Mouse (Mus musculus) stomach, embryonic 16.5 days (tissue): ENCODE data around the gene Rad51c. TPM values are rescaled to one million over a fixed set of nuclear protein-coding genes. Genes with fewer than 3 reads are reported as not detected.
A peak's percentile ranks its signal among the peaks of the same experiment; 100 is the strongest.
"Not testable (repeated sequence)": the region's sequence is repeated elsewhere in the genome, so short reads cannot be mapped to it uniquely, and the experiment has no call there.

Source experiments
- ATAC-seq: fragments of 200-750 bp; cut with Nextera tagmentation; 2 replicates; pipeline ENCODE4 v1.8.0; 2017; ENCODE audit warnings: moderate number of reproducible peaks, moderate TSS enrichment; ENCODE audit not compliant: insufficient read depth, low FRiP score
- H3K27ac ChIP-seq: fragments of 300-500 bp; sonication (generic); 2 replicates; pipeline ENCODE4 v1.5.1; 2014; ENCODE audit warnings: low read length
- H3K27me3 ChIP-seq: fragments of 300-500 bp; sonication (generic); 2 replicates; pipeline ENCODE4 v1.6.1; 2014; ENCODE audit warnings: low read length, control low read depth, mixed read lengths; ENCODE audit not compliant: control insufficient read depth, insufficient read depth
- H3K36me3 ChIP-seq: fragments of 300-500 bp; sonication (generic); 2 replicates; pipeline ENCODE4 v1.6.1; 2014; ENCODE audit warnings: low read length; ENCODE audit not compliant: control insufficient read depth, insufficient read depth
- H3K4me1 ChIP-seq: fragments of 300-500 bp; sonication (generic); 2 replicates; pipeline ENCODE4 v1.6.1; 2014; ENCODE audit warnings: low read length, control low read depth, mixed read lengths; ENCODE audit not compliant: control insufficient read depth, insufficient read depth
- H3K4me2 ChIP-seq: fragments of 300-500 bp; sonication (generic); 2 replicates; pipeline ENCODE4 v1.6.1; 2014; ENCODE audit warnings: low read depth, low read length, mixed read lengths
- H3K4me3 ChIP-seq: fragments of 300-500 bp; sonication (generic); replicated peaks from 2 replicates; pipeline ENCODE4 v1.5.1; 2014; ENCODE audit warnings: mild to moderate bottlenecking, low read length
- H3K9ac ChIP-seq: fragments of 300-500 bp; sonication (generic); 2 replicates; pipeline ENCODE4 v1.6.1; 2014; ENCODE audit warnings: low read length
- H3K9me3 ChIP-seq: fragments of 300-500 bp; sonication (generic); replicated peaks from 2 replicates; pipeline ENCODE4 v1.6.1; 2016; ENCODE audit warnings: low read length, control low read depth; ENCODE audit not compliant: control insufficient read depth
- WGBS: fragments of 180-500 bp; shearing (Covaris S2); extraction: QIAGEN DNeasy Blood & Tissue Kit; methylation state at CpG from one replicate; pipeline ENCODE4 v1.1.7; 2014; 5-methylcytosine and 5-hydroxymethylcytosine counted together
- polyA plus RNA-seq: library from polyadenylated mRNA; unstranded; fragments of >200 nt; fragmentation: Nextera tagmentation; extraction: Ambion mirVana; gene quantifications from 2 replicates; pipeline ENCODE4 v1.2.1, GENCODE M21; 2015

Rad51c gene
- polyA plus RNA-seq, 1 experiment from 2014 or later, result 6.3 TPM

DNA sequence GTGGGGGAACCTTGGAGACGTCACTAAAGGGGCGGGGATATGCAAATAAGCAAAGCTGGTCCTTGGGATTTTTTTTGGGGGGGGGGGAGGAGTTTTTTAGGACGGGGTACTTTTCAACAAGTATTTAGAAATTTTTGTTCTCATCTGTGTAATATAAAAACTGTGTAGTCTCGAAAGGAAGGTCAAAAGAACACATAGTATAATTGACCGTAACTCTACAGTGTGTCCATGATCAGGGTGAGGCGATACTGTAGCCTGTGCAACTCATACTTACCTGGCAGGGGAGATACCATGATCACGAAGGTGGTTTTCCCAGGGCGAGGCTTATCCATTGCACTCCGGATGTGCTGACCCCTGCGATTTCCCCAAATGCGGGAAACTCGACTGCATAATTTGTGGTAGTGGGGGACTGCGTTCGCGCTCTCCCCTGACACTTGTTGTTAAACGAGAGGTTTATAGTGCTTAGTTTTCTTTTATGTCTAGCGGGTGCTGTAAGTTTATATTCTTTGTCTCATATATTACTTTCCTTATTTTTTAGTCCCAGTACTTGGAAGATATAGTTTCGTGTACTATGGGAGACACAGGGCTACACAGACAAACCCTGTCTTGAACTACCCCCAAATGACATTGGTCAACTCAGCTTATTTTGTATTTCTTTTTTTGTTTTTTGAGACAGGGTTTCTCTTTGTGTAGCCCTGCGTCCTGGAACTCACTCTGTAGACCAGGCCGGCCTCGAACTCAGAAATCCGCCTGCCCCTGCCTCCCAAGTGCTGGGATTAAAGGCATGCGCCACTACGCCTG, 21.9 kb upstream of the Rad51c start:
- Histone ChIP-seq H3K4me2 (peak overlapping the region; percentile 44), H3K27ac (peak overlapping the region; percentile 3), H3K4me3 (peak overlapping the region; percentile 40)
- not testable (repeated sequence) for H3K9me3 ChIP-seq, H3K4me1 ChIP-seq, H3K27me3 ChIP-seq, H3K36me3 ChIP-seq, H3K9ac ChIP-seq
- peak; percentile 89 for ATAC-seq
- under 1% methylated on average over 24 of the region's 24 CpGs for WGBS

DNA sequence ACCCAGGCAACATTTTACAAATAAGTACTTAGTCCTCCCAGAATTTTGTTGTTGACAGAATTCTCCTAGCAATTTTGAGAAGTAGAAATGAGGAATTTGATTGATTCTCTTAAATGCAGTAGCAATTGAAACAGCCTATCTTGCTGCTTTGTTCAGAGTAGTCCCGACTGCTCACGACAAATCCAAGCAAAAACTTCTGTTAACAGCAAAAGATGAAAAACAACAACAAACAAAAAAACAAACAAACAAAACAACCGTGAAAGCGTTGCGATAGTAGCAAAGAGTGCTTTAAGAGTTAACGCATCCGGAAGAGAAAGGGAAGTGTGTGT, 21.3 kb upstream of the Rad51c start:
- Histone ChIP-seq H3K27me3 (no peaks in the 10 kb centered on the region), H3K4me3 (peak overlapping the region; percentile 40), H3K9me3 (no peaks in the 10 kb centered on the region), H3K4me2 (peak overlapping the region; percentile 44), H3K4me1 (peaks cover 6% of the 10 kb centered on the region; the same call in 1 of the 2 replicates), H3K27ac (peak overlapping the region; percentile 0), H3K36me3 (no peaks in the 10 kb centered on the region), H3K9ac (peak overlapping the region; percentile 29)
- no peak for ATAC-seq
- 0% methylated on average over 7 of the region's 7 CpGs for WGBS

DNA sequence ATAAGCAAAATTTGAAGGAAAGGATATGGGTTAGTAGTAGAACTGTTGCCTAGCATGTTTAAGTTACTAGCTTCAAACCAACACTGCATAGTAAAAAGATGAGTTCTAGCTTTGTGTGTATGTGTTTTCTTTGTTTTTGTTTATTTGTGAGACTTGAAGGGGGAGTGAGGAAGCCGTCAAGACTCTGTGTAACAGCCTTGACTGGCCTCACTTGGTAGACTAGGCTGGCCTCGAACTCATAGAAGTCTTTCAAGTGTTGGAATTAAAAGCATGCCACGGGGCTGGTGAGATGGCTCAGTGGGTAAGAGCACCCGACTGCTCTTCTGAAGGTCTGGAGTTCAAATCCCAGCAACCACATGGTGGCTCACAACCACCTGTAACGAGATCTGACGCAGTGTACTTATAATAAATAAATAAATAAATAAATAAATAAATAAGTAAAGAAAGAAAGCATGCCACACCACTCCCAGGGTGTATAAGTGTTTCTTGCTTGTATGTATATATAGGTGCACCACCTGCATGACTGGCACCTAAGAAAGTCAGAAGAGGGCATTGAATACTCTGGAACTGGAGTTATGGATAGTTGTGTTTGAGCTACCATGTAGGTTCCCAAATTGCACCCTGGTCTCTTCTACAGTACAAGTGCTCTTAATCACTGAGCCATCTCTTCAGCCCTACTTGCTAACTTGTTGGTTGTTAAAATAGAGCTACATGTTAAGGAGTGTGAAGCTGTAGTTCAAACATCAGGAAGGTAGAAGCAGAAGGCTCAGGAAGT, 19.0 kb upstream of the Rad51c start:
- no peak overlapping the region; the same call in none of the 2 replicates for H3K27ac ChIP-seq
- WGBS, result 37% methylated on average over 6 of the region's 6 CpGs

DNA sequence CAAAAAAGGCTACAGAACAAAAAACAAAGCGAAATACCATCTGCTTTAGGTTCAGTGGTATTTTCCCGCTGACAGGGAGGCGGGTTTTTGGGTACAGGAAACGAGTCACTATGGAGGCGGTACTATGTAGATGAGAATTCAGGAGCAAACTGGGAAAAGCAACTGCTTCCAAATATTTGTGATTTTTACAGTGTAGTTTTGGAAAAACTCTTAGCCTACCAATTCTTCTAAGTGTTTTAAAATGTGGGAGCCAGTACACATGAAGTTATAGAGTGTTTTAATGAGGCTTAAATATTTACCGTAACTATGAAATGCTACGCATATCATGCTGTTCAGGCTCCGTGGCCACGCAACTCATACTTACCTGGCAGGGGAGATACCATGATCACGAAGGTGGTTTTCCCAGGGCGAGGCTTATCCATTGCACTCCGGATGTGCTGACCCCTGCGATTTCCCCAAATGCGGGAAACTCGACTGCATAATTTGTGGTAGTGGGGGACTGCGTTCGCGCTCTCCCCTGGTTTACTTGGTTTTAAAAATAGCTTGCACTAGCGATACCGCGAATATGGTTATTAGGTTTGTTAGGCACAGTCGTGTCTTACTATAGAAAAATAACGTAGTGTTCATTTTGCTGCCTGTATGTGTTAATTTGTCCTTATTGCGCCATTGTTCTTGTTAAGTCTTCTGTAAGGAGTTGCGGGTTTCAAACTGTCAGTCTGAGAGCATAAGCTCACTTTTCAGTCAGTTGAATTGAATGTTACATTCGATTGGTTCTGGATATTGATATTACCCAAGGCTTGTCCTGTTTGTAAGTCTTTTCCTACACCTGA, 18.0 kb upstream of the Rad51c start:
- peak overlapping the region; percentile 70 for H3K9ac ChIP-seq
- WGBS, result under 1% methylated on average over 26 of the region's 26 CpGs
- H3K4me1 ChIP-seq, result peaks cover 4% of the 10 kb centered on the region; the same call in 1 of the 2 replicates
- peak overlapping the region; percentile 77 for H3K27ac ChIP-seq
- H3K4me2 ChIP-seq, result peak overlapping the region; percentile 75
- peak overlapping the region; percentile 50 for H3K4me3 ChIP-seq
- H3K27me3 ChIP-seq, result no peaks in the 10 kb centered on the region
- no peaks in the 10 kb centered on the region for H3K9me3 ChIP-seq
- peak; percentile 85 for ATAC-seq
- no peaks in the 10 kb centered on the region for H3K36me3 ChIP-seq

More for the DNA sequence above, 19.0 kb upstream of the Rad51c start:
- Histone ChIP-seq H3K4me2 (no peak overlapping the region), H3K27me3 (no peaks in the 10 kb centered on the region), H3K4me1 (peaks cover 6% of the 10 kb centered on the region; the same call in 1 of the 2 replicates), H3K4me3 (no peak overlapping the region), H3K36me3 (no peaks in the 10 kb centered on the region), H3K9ac (no peak overlapping the region), H3K9me3 (no peaks in the 10 kb centered on the region)
- no peak for ATAC-seq

DNA sequence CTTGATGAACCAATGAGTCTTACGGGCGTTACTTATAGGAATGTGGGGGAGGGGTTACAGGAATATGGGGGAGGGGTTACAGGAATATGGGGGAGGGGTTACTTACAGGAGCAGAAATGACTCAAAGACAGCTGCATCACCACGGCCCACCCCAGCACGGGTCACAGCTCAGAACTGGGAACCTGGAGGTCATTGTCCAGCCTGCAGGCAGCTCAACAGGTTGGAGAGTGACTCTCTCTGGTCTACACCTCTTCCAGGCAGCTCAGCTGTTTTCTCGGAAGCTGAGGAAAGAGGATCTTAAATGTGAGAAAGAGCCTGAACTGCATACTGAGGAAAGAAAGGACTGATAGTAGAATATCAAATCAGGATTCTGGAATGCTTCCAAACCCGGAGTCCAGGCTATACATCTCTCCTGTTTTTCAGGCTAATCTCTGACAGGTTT, 17.0 kb upstream of the Rad51c start:
- H3K27ac ChIP-seq, result peak overlapping the region; percentile 77
- peak overlapping the region; percentile 70 for H3K9ac ChIP-seq
- H3K36me3 ChIP-seq, result no peaks in the 10 kb centered on the region
- H3K27me3 ChIP-seq, result no peaks in the 10 kb centered on the region
- ATAC-seq, result no peak
- WGBS, result 4% methylated on average over 6 of the region's 6 CpGs
- no peaks in the 10 kb centered on the region for H3K4me1 ChIP-seq
- peak overlapping the region; percentile 75 for H3K4me2 ChIP-seq
- no peaks in the 10 kb centered on the region for H3K9me3 ChIP-seq
- peak overlapping the region; percentile 50 for H3K4me3 ChIP-seq

DNA sequence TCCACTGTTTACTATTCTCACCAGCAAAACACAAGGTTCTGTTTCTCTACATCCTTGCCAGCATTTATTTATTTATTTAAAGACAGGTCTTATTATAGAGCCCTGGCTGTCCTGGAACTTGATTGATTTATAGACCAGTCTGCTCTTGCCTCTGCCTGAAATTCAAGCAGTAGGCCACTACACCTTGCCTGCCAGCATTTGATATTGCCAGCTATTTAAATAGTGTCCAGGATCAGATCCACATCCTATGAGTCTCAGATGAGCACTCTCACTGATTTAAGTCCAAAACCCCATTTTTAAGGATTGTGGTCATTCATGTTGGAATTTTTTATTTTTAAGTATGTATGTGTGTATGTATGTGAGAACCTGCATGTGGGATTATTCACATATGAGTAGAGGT, 16.1 kb upstream of the Rad51c start:
- no peak overlapping the region for H3K4me2 ChIP-seq
- ATAC-seq, result no peak
- no peaks in the 10 kb centered on the region for H3K9me3 ChIP-seq
- H3K4me3 ChIP-seq, result no peak overlapping the region
- H3K36me3 ChIP-seq, result no peaks in the 10 kb centered on the region
- no peaks in the 10 kb centered on the region for H3K4me1 ChIP-seq
- H3K27me3 ChIP-seq, result no peaks in the 10 kb centered on the region
- no peak overlapping the region for H3K9ac ChIP-seq
- no peak overlapping the region for H3K27ac ChIP-seq

GRCm38 (mm10) chr11:87416120-87416519, 11.4 kb upstream of the Rad51c start:
- Histone ChIP-seq H3K4me2 (no peak overlapping the region), H3K4me1 (no peaks in the 10 kb centered on the region), H3K9ac (no peak overlapping the region), H3K4me3 (no peak overlapping the region), H3K27ac (no peak overlapping the region), H3K27me3 (no peaks in the 10 kb centered on the region), H3K9me3 (no peaks in the 10 kb centered on the region), H3K36me3 (no peaks in the 10 kb centered on the region)
- ATAC-seq, result no peak
- 41% methylated on average over 5 of the region's 5 CpGs for WGBS

GRCm38 (mm10) chr11:87413412-87413811, 8.7 kb upstream of the Rad51c start:
- not testable (repeated sequence) for H3K27me3 ChIP-seq, H3K27ac ChIP-seq, H3K4me1 ChIP-seq, H3K4me2 ChIP-seq, H3K9ac ChIP-seq, H3K9me3 ChIP-seq, H3K36me3 ChIP-seq, H3K4me3 ChIP-seq, ATAC-seq
- WGBS, result 61% methylated on average over 3 of the region's 3 CpGs
